Mouse (Mus musculus): ENCODE data around the gene Wdpcp.

The Wdpcp gene

GRCm38 (mm10) chr11:21749487-21749886, 177.5 kb downstream of the Wdpcp start:
- DNase-seq (ENCODE audit: low read depth, low spot score), result no peak

- no peak for DNase-seq (ENCODE audit: low read depth, low spot score)
These were observed 191.2 kb downstream of the Wdpcp start for GRCm38 (mm10) chr11:21763201-21763600.

GRCm38 (mm10) chr11:21788831-21789230, 216.8 kb downstream of the Wdpcp start:
- DNase-seq (ENCODE audit: low read depth, low spot score), result peak; percentile 3

- no peak for DNase-seq (ENCODE audit: low read depth, low spot score)
These were observed 252.9 kb downstream of the Wdpcp start for GRCm38 (mm10) chr11:21824941-21825340.

GRCm38 (mm10) chr11:21826521-21826920, 254.5 kb downstream of the Wdpcp start:
- no peak for DNase-seq (ENCODE audit: low read depth, low spot score)

GRCm38 (mm10) chr11:21847040-21847439, 275.0 kb downstream of the Wdpcp start:
- no peak for DNase-seq (ENCODE audit: low read depth, low spot score)

GRCm38 (mm10) chr11:21864000-21864399, 292.0 kb downstream of the Wdpcp start:
- no peak for DNase-seq (ENCODE audit: low read depth, low spot score)

- DNase-seq (ENCODE audit: low read depth, low spot score), result no peak
These were observed 292.5 kb downstream of the Wdpcp start for GRCm38 (mm10) chr11:21864516-21864915.

- DNase-seq (ENCODE audit: low read depth, low spot score), result no peak
These were observed 296.6 kb downstream of the Wdpcp start for GRCm38 (mm10) chr11:21868675-21869074.

GRCm38 (mm10) chr11:21870863-21871262, 298.8 kb downstream of the Wdpcp start:
- no peak for DNase-seq (ENCODE audit: low read depth, low spot score)

- no peak for DNase-seq (ENCODE audit: low read depth, low spot score)
These were observed 299.7 kb downstream of the Wdpcp start for GRCm38 (mm10) chr11:21871728-21872127.

GRCm38 (mm10) chr11:21875077-21875476, 303.0 kb downstream of the Wdpcp start:
- no peak for DNase-seq (ENCODE audit: low read depth, low spot score)

GRCm38 (mm10) chr11:21894696-21895095, 322.7 kb downstream of the Wdpcp start:
- DNase-seq (ENCODE audit: low read depth, low spot score), result no peak

- no peak for DNase-seq (ENCODE audit: low read depth, low spot score)
These were observed 350.5 kb downstream of the Wdpcp start for GRCm38 (mm10) chr11:21922531-21922930.

Data from CD4-positive, CD25-positive, alpha-beta regulatory T cell, adult 2 months (primary cell).